Comparison of ENCODE assay signal across 8 mouse cellular contexts in genomic region chr1:77514325-77514962, GRCm38 (mm10). TPM values are rescaled to one million over a fixed set of nuclear protein-coding genes. Genes with fewer than 3 reads are reported as not detected.
DNase-seq lines count a peak whose midpoint lies in the region; ATAC-seq and TF ChIP-seq lines count a peak whose summit lies in the region.

No protein-coding gene starts in this region.

- intact Hi-C loops in heart, postnatal 14 days (cut with DNase I): loop anchor here (5.0 to 10.0 kb wide), 5 partner anchors 152 to 1700 kb away; no protein-coding TSS in a partner anchor

- DNase-seq in adrenal gland, postnatal 10 days: peak; percentile 62
- DNase-seq in heart, postnatal 14 days: peak; percentile 60 to 68
- DNase-seq in kidney, postnatal 4 days: peak; percentile 71 to 79
- DNase-seq in lung, postnatal 25 days (ENCODE audit: low spot score): peak; percentile 24
- DNase-seq in right cerebral cortex, postnatal 14 days: peak; percentile 59
- DNase-seq in c-Kit-positive CD71-positive TER-119-positive erythroid progenitor cells, embryonic 14.5 days (ENCODE audit: low spot score): no peak

- H3K27ac ChIP-seq in forebrain, embryonic 13.5 days: peak overlapping the region; percentile 95

- 0% methylated on average over 45 of the region's 45 CpGs for WGBS in forebrain, embryonic 13.5 days

- no peak for TF ChIP-seq CTCF in E14TG2a.4 (conservative IDR thresholded peaks at IDR 0.05; ENCODE audit: low read length)

- peaks cover 25% of the 10 kb centered on the region for H3K36me3 ChIP-seq in E14TG2a.4 (ENCODE audit: insufficient read depth, low read length)
- H3K36me3 ChIP-seq in forebrain, embryonic 13.5 days (ENCODE audit: poor library complexity, severe bottlenecking): peaks cover 9% of the 10 kb centered on the region

- H3K4me2 ChIP-seq in forebrain, embryonic 13.5 days: peak overlapping the region; percentile 95

- H3K9me3 ChIP-seq in E14TG2a.4 (ENCODE audit: low read length): no peaks in the 10 kb centered on the region
- H3K9me3 ChIP-seq in forebrain, embryonic 13.5 days (replicated peaks): no peaks in the 10 kb centered on the region

- no peak; the same call in none of the 2 replicates for ATAC-seq in forebrain, embryonic 13.5 days

- H3K4me1 ChIP-seq in E14TG2a.4 (replicated peaks; ENCODE audit: low read depth, low read length): peaks cover 61% of the 10 kb centered on the region
- peaks cover 39% of the 10 kb centered on the region for H3K4me1 ChIP-seq in forebrain, embryonic 13.5 days

- H3K9ac ChIP-seq in forebrain, embryonic 13.5 days: peak overlapping the region; percentile 90

- peaks cover 3% of the 10 kb centered on the region; the same call in 1 of the 2 replicates for H3K27me3 ChIP-seq in E14TG2a.4 (ENCODE audit: insufficient read depth, low read length)
- H3K27me3 ChIP-seq in forebrain, embryonic 13.5 days: no peaks in the 10 kb centered on the region

- H3K4me3 ChIP-seq in E14TG2a.4 (replicated peaks; ENCODE audit: low read length): peak overlapping the region; percentile 88
- peak overlapping the region; percentile 87 for H3K4me3 ChIP-seq in forebrain, embryonic 13.5 days

RNA-seq across cellular contexts. Expression of gene Epha4, which starts 0.4 kb away (rescaled TPM):
- 1 to 10 TPM; 4.2 TPM for total RNA-seq in adrenal gland, postnatal 10 days (2021)
- polyA plus RNA-seq in forebrain, embryonic 13.5 days (2015; fragmentation: Nextera tagmentation; extraction: Ambion mirVana): 80.7 and 83.6 TPM in 2 replicates
- 10 to 100 TPM; 15.2 to 18.1 TPM for total RNA-seq in heart, postnatal 14 days (2021)
